Mouse (Mus musculus) small intestine, adult 2 months (tissue): Measurements from ENCODE around the gene Klhdc8b.

Experiments used
- CTCF ChIP-seq: fragments of 200-500 bp; IDR thresholded peaks from 2 replicates; pipeline ENCODE4 v1.5.1; 2012; ENCODE audit warnings: low read depth, mild to moderate bottlenecking, control low read depth, inconsistent platforms, low read length, moderate library complexity, mixed read lengths; ENCODE audit not compliant: insufficient replicate concordance, insufficient read length; ENCODE audit errors: extremely low read depth
- POLR2A ChIP-seq: fragments of 200-500 bp; IDR thresholded peaks from 2 replicates; pipeline ENCODE4 v1.6.1; 2012; ENCODE audit warnings: low read depth, mild to moderate bottlenecking, control low read depth, inconsistent platforms, low read length, moderate library complexity

- peak; percentile 84 for TF ChIP-seq CTCF
- no peak for TF ChIP-seq POLR2A
Measured at GRCm38 (mm10) chr9:108452291-108452906, 9.0 kb downstream of the Klhdc8b start.
